Mouse (Mus musculus): ENCODE results near the gene Setd3. TPM values are rescaled to one million over a fixed set of nuclear protein-coding genes. Genes with fewer than 3 reads are reported as not detected.
"Not testable (repeated sequence)": the region's sequence is repeated elsewhere in the genome, so short reads cannot be mapped to it uniquely, and the experiment has no call there.

Setd3 gene
- total RNA-seq, 2 experiments from 2014 or later: 178 to 186 TPM

GRCm38 (mm10) chr12:108149764-108150163 is 29.4 kb downstream of the Setd3 start:
- DNase-seq (ENCODE audit: low spot score in 2 of 2): no peak

- no peak for DNase-seq (ENCODE audit: low spot score in 2 of 2)
Observed at GRCm38 (mm10) chr12:108145198-108145597, 33.9 kb downstream of the Setd3 start.

- DNase-seq (ENCODE audit: low spot score in 2 of 2): no peak
Observed at GRCm38 (mm10) chr12:108143624-108144498, 35.3 kb downstream of the Setd3 start.

GRCm38 (mm10) chr12:108135610-108136208 is 43.4 kb downstream of the Setd3 start:
- no peak for DNase-seq (ENCODE audit: low spot score in 2 of 2)

GRCm38 (mm10) chr12:108133181-108133580 is 45.9 kb downstream of the Setd3 start:
- no peak for DNase-seq (ENCODE audit: low spot score in 2 of 2)

- DNase-seq (ENCODE audit: low spot score in 2 of 2): no peak
Observed at GRCm38 (mm10) chr12:108132450-108133070, 46.6 kb downstream of the Setd3 start.

- peak; percentile 76 to 77 for DNase-seq (ENCODE audit: low spot score in 2 of 2)
Observed at GRCm38 (mm10) chr12:108121288-108121687, 57.8 kb downstream of the Setd3 start.

GRCm38 (mm10) chr12:108120434-108120833 is 58.7 kb downstream of the Setd3 start:
- DNase-seq (ENCODE audit: low spot score in 2 of 2): no peak

GRCm38 (mm10) chr12:108119930-108120329 is 59.2 kb downstream of the Setd3 start:
- no peak for DNase-seq (ENCODE audit: low spot score in 2 of 2)

- DNase-seq (ENCODE audit: low spot score in 2 of 2): no peak
Observed at GRCm38 (mm10) chr12:108118902-108119531, 60.1 kb downstream of the Setd3 start.

- DNase-seq (ENCODE audit: low spot score in 2 of 2): no peak
Observed at GRCm38 (mm10) chr12:108118503-108118901, 60.6 kb downstream of the Setd3 start.

- DNase-seq (ENCODE audit: low spot score in 2 of 2): no peak
Observed at GRCm38 (mm10) chr12:108111191-108111590, 67.9 kb downstream of the Setd3 start.

GRCm38 (mm10) chr12:108110674-108111073 is 68.4 kb downstream of the Setd3 start:
- DNase-seq (ENCODE audit: low spot score in 2 of 2): no peak

GRCm38 (mm10) chr12:108109732-108110131 is 69.4 kb downstream of the Setd3 start:
- DNase-seq (ENCODE audit: low spot score in 2 of 2): peak in 1 of 2 experiments; percentile 10

- not testable (repeated sequence) for DNase-seq (ENCODE audit: low spot score in 2 of 2)
Observed at GRCm38 (mm10) chr12:108108591-108108990, 70.5 kb downstream of the Setd3 start.

GRCm38 (mm10) chr12:108103292-108103691 is 75.8 kb downstream of the Setd3 start:
- no peak for DNase-seq (ENCODE audit: low spot score in 2 of 2)

- no peak for DNase-seq (ENCODE audit: low spot score in 2 of 2)
Observed at GRCm38 (mm10) chr12:108102119-108102518, 77.0 kb downstream of the Setd3 start.

- DNase-seq (ENCODE audit: low spot score in 2 of 2): no peak
Observed at GRCm38 (mm10) chr12:108100181-108100580, 78.9 kb downstream of the Setd3 start.

- DNase-seq (ENCODE audit: low spot score in 2 of 2): no peak
Observed at GRCm38 (mm10) chr12:108098201-108098980, 80.7 kb downstream of the Setd3 start.

GRCm38 (mm10) chr12:108097643-108098042 is 81.5 kb downstream of the Setd3 start:
- DNase-seq (ENCODE audit: low spot score in 2 of 2): no peak

- DNase-seq (ENCODE audit: low spot score in 2 of 2): no peak
Observed at GRCm38 (mm10) chr12:108088253-108088652, 90.9 kb downstream of the Setd3 start.

All from left cerebral cortex, adult 18-20 months (tissue).